Mouse (Mus musculus) heart, adult 2 months (tissue): ENCODE data around the gene Itih1.

Source experiments
- CTCF ChIP-seq: fragments of 200-600 bp; IDR thresholded peaks from 2 replicates; pipeline ENCODE4 v1.8.1; 2022; ENCODE audit warnings: antibody characterized with exemption, mild to moderate bottlenecking, moderate library complexity
- POLR2A ChIP-seq: fragments of 200-500 bp; IDR thresholded peaks from 2 replicates; pipeline ENCODE4 v1.6.1; 2011; ENCODE audit warnings: mild to moderate bottlenecking, low read depth, low read length, control low read depth; ENCODE audit not compliant: insufficient read depth

DNA sequence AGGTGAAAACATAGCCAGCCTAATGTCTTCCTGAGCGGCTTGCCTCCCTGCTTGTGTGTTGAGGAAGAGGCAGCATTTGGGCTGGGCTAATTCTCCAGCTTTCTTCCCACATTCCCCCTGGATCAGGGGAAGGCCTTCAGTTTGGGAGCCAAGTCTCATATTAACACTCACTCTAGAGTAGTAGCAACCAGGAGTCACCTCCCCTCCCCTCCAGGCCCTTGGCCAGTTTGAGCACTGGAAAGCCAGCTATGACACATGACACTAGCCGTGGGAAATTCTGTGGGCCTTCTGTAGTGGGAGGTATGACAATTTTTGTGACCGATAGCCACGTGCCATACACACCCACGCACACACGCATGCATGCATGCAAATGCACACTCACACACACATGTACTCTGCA lies 37.1 kb downstream of the Itih1 start:
- TF ChIP-seq CTCF (no peak), POLR2A (no peak)
